Mouse (Mus musculus) kidney, embryonic 16.5 days (tissue): ENCODE measurements around the gene Cstad. TPM values are rescaled to one million over a fixed set of nuclear protein-coding genes. Genes with fewer than 3 reads are reported as not detected.

ENCODE experiments used
- ATAC-seq: fragments of 200-750 bp; cut with Nextera tagmentation; 2 replicates; pipeline ENCODE4 v1.8.0; 2017; ENCODE audit warnings: moderate TSS enrichment; ENCODE audit not compliant: low FRiP score, low TSS enrichment
- H3K27ac ChIP-seq: fragments of 300-500 bp; sonication (generic); 2 replicates; pipeline ENCODE4 v1.5.1; 2014; ENCODE audit warnings: low read length
- H3K27me3 ChIP-seq: fragments of 300-500 bp; sonication (generic); 2 replicates; pipeline ENCODE4 v1.6.1; 2014; ENCODE audit warnings: low read length, control low read depth, mixed read lengths; ENCODE audit not compliant: insufficient read depth
- H3K36me3 ChIP-seq: fragments of 300-500 bp; sonication (generic); 2 replicates; pipeline ENCODE4 v1.6.1; 2014; ENCODE audit warnings: low read length, control low read depth, mixed read lengths; ENCODE audit not compliant: insufficient read depth
- H3K4me1 ChIP-seq: fragments of 300-500 bp; sonication (generic); 2 replicates; pipeline ENCODE4 v1.6.1; 2014; ENCODE audit warnings: low read length, control low read depth, mixed read lengths; ENCODE audit not compliant: insufficient read depth
- H3K4me2 ChIP-seq: fragments of 300-500 bp; sonication (generic); replicated peaks from 2 replicates; pipeline ENCODE4 v1.6.1; 2014; ENCODE audit warnings: low read depth, low read length
- H3K4me3 ChIP-seq: fragments of 300-500 bp; sonication (generic); 2 replicates; pipeline ENCODE4 v1.5.1; 2014; ENCODE audit warnings: mild to moderate bottlenecking, low read length
- H3K9ac ChIP-seq: fragments of 300-500 bp; sonication (generic); replicated peaks from 2 replicates; pipeline ENCODE4 v1.6.1; 2014; ENCODE audit warnings: low read length
- H3K9me3 ChIP-seq: fragments of 300-500 bp; sonication (generic); 2 replicates; pipeline ENCODE4 v1.6.1; 2016; ENCODE audit warnings: low read length, control low read depth
- WGBS: fragments of 180-500 bp; shearing (Covaris S2); extraction: QIAGEN DNeasy Blood & Tissue Kit; methylation state at CpG from one replicate; pipeline ENCODE4 v1.1.7; 2014; 5-methylcytosine and 5-hydroxymethylcytosine counted together
- polyA plus RNA-seq: library from polyadenylated mRNA; unstranded; fragments of >200 nt; fragmentation: Nextera tagmentation; extraction: Ambion mirVana; gene quantifications from 2 replicates; pipeline ENCODE4 v1.2.1, GENCODE M21; 2015

The Cstad gene
- polyA plus RNA-seq, 1 experiment from 2014 or later = 1.5 TPM

DNA sequence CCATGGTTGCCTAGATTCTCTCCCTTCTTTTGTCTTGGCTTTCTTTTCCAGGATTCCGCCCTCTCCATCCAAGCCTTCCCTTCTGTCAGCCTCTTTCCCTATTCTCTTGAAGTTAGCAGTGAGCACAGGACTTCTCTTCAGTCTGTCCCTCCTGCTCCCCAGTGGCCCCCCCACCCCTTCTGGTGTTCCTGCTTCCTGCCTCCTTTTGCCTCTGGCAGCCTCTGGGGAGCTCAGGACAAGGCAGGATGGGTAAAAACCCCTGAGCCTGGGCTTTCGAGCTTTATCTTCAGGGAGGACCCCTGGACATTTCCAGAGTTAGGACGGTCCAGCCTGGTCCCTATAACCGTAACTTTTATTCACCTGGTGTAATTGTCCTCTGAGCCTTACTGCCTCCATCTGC is 58.2 kb downstream of the Cstad start:
- ATAC-seq = no peak

DNA sequence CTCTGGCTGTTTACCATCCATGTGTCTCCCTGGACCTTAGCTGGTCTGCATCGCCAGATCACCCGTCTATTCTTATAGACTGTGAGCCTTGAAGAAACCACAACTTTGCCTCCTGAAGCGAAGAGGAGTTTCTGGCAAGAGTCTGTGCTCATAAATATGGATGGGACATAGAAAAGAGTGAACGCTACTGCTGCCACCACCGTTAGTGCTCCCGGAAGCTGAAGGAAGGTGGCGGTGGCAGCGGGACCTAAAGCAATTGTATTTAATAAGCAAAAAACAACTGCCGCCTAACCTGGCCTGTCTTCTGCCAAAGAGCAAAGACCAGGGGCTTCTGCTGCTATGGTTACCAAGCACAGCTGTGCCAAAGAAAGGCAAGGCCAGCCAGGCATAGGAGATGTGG is 59.3 kb downstream of the Cstad start:
- H3K36me3 ChIP-seq = no peaks in the 10 kb centered on the region
- peaks cover 57% of the 10 kb centered on the region for H3K4me1 ChIP-seq
- no peak for ATAC-seq
- no peaks in the 10 kb centered on the region for H3K27me3 ChIP-seq
- no peak overlapping the region for H3K4me2 ChIP-seq
- H3K4me3 ChIP-seq = no peak overlapping the region
- 76% methylated on average over 9 of the region's 9 CpGs for WGBS
- peak overlapping the region; percentile 70 for H3K27ac ChIP-seq
- H3K9me3 ChIP-seq = no peaks in the 10 kb centered on the region
- no peak overlapping the region for H3K9ac ChIP-seq

More for the DNA sequence above, 58.2 kb downstream of the Cstad start:
- no peak overlapping the region for H3K4me3 ChIP-seq
- H3K27me3 ChIP-seq = no peaks in the 10 kb centered on the region
- H3K4me2 ChIP-seq = peak overlapping the region; percentile 20; the same call in 1 of the 2 replicates
- no peaks in the 10 kb centered on the region for H3K36me3 ChIP-seq
- no peaks in the 10 kb centered on the region for H3K9me3 ChIP-seq
- peak overlapping the region; percentile 60 for H3K9ac ChIP-seq
- peak overlapping the region; percentile 94 for H3K27ac ChIP-seq
- H3K4me1 ChIP-seq = peaks cover 52% of the 10 kb centered on the region
- 78% methylated on average over 4 of the region's 4 CpGs for WGBS

DNA sequence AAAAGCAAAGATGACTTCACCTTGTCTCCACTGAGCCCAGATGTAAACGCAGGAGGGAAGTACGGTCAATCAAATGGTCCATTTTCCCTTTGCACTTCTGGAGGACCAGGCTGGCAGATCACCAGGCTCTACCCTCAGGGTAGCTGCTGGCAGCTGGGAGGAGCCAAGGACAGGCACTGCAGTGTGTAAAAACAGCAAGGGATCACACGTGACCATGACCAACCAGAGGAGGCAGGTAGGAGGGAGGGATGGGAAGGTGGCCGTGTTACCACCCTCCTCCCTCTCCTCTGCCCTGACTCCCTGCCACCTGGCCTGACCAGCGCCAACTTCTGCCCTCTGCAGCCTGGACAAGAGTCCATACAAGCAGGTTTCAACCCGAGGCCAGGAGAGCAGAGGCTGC is 59.7 kb downstream of the Cstad start:
- Histone ChIP-seq H3K9ac (peak overlapping the region; percentile 32; the same call in 1 of the 2 replicates), H3K27ac (peak overlapping the region; percentile 70), H3K4me1 (peaks cover 61% of the 10 kb centered on the region)

DNA sequence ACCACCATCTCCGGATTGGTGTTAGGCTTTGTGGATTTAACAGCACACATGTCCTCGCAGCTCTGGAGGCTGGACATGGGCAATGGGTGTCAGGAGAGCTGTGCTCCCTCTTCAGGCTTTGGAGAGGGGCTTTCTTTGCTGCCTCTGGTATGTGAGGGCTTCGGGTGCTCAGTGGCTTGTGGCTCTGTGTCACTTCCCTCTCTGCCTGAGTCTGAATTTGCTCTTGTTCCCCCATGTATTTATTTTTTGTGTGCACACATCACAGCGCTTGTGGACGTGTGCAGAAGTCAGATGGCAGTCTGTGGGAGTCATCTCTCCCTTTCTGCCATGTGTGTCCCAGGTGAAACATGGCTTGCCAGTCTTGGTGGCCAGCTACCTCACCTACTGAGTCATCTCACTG is 60.9 kb downstream of the Cstad start:
- H3K4me1 ChIP-seq = peaks cover 73% of the 10 kb centered on the region
- H3K4me3 ChIP-seq = no peak overlapping the region

More for the DNA sequence above, 59.7 kb downstream of the Cstad start:
- H3K4me2 ChIP-seq = no peak overlapping the region
- H3K36me3 ChIP-seq = no peaks in the 10 kb centered on the region
- no peaks in the 10 kb centered on the region for H3K27me3 ChIP-seq
- no peaks in the 10 kb centered on the region for H3K9me3 ChIP-seq
- 61% methylated on average over 6 of the region's 6 CpGs for WGBS
- no peak for ATAC-seq
- H3K4me3 ChIP-seq = no peak overlapping the region

DNA sequence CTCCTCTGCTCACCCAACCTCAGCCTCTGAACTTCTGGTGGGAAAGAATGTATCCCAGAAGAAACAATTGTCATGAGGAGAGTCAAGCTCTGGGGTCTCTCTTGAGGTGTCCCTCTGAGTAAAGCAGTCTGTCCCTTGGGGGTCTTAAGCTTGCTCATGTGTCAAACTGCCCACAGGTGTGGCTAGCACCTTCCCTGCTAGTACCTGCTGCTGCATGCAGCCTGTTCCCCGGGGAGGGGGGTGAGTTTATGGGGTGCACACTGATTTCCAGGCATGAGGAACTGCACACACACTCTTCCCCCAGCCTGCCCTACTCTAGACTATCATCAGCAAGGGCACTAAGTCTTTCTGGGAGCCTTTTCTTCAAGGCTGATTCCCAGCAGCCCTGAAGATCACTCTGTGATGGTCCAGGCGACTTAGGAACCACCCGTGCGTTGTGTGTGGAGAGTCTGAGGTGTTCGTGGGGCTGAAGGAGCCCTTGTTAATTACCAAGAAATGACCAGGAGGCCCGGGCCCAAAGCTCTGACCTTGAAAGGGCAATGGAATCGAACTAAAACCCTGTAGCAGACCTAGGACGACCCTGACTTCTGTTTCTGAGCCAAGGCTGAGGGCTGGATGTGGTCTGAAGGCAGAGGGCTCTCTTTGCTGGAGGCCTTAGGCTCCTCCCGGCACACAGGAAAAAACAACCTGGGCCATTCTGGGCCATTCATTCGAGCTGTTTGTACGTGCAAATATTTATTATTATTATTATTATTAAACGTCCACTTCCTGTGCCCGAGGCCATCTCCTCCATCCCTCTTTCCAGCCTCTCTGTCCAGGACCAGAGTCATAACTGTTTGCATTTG is 62.1 kb downstream of the Cstad start:
- H3K27me3 ChIP-seq = no peaks in the 10 kb centered on the region

More for the DNA sequence above, 60.9 kb downstream of the Cstad start:
- 83% methylated on average over 5 of the region's 5 CpGs for WGBS
- Histone ChIP-seq H3K9me3 (no peaks in the 10 kb centered on the region), H3K27me3 (no peaks in the 10 kb centered on the region), H3K36me3 (no peaks in the 10 kb centered on the region), H3K27ac (no peak overlapping the region), H3K9ac (peak overlapping the region; percentile 7; the same call in 1 of the 2 replicates), H3K4me2 (no peak overlapping the region)
- no peak for ATAC-seq

DNA sequence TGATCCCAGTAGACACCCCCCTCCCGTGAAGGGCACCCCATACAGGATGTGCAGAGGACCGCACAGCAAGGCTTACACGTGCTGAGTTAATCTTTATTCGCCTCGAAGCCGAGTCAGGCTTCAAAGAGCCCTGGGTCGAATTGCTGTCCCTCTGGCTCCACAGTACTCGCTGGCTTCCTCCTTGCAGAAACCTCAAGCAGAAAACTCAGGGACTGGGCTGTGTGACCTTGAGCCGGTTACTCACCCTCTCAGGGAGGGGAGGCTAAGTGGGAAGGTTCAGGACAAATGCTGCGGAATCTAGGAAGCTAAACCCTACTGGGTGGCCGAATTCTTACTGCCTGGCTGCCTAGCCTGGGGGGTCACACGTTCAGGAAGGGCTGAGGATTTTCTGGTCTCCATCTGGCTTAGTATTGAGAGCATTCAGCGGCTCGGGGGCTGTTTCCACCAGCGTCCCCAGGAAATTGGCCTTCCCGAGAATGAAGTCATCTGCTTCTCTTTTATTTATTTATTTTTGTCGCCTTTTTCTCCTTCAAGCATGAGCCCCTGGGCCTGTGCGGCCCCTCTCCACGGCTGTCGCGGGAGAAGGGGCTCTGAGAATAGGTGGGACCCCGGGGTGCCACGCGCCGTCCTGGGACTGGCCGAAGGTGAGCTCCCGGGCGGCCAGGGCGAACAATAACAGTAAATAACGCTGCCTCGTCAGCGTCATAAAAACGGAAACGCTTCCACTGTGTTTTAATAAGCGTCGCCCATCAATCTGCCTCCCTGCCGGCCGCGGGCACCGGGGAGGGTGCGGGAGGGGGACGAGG is 63.0 kb downstream of the Cstad start:
- under 1% methylated on average over 42 of the region's 42 CpGs for WGBS
- H3K4me1 ChIP-seq = peaks cover 80% of the 10 kb centered on the region

More for the DNA sequence above, 62.1 kb downstream of the Cstad start:
- H3K4me3 ChIP-seq = no peak overlapping the region
- peaks cover 84% of the 10 kb centered on the region for H3K4me1 ChIP-seq
- WGBS = 30% methylated on average over 13 of the region's 13 CpGs
- ATAC-seq = no peak
- H3K27ac ChIP-seq = peak overlapping the region; percentile 99
- no peak overlapping the region for H3K4me2 ChIP-seq
- no peaks in the 10 kb centered on the region for H3K9me3 ChIP-seq
- peak overlapping the region; percentile 85 for H3K9ac ChIP-seq
- H3K36me3 ChIP-seq = no peaks in the 10 kb centered on the region

DNA sequence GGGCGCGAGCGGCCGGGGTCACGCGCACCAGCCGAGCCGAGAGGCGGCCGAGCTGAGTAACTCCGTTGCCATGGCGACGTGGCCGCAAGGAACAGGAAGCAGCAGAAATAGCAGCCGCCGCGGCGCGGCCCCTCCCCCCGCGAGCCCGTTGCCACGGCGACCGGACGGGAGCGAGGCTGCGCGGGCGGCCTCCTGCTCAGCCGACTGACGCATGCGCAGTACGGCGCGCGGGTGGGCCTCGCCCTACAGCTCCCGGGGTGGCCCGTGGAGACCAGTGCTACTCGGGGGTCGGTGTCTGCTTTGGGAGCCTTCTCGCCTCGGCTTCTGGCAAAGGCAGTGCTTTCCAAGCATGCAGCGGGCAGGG is 63.6 kb downstream of the Cstad start:
- Histone ChIP-seq H3K27ac (peak overlapping the region; percentile 99), H3K27me3 (no peaks in the 10 kb centered on the region), H3K36me3 (no peaks in the 10 kb centered on the region), H3K4me3 (peak overlapping the region; percentile 47), H3K4me2 (peak overlapping the region; percentile 85), H3K9ac (peak overlapping the region; percentile 85), H3K4me1 (peaks cover 75% of the 10 kb centered on the region), H3K9me3 (no peaks in the 10 kb centered on the region)
- WGBS = under 1% methylated on average over 45 of the region's 45 CpGs
- peak; percentile 83 for ATAC-seq

More for the DNA sequence above, 63.0 kb downstream of the Cstad start:
- Histone ChIP-seq H3K9ac (peak overlapping the region; percentile 85), H3K4me3 (peak overlapping the region; percentile 47), H3K4me2 (peak overlapping the region; percentile 85), H3K27me3 (no peaks in the 10 kb centered on the region), H3K36me3 (no peaks in the 10 kb centered on the region), H3K27ac (peak overlapping the region; percentile 99), H3K9me3 (no peaks in the 10 kb centered on the region)
- peak; percentile 53 for ATAC-seq

Other genes starting within 250 kb of the Cstad start
- gene Sh3glb2, start 235.7 kb upstream of the Cstad start, polyA plus RNA-seq = 100 and 102 TPM in 2 replicates
- gene Miga2, start 230.8 kb upstream of the Cstad start, polyA plus RNA-seq = 32.0 and 34.9 TPM in 2 replicates
- gene Dolpp1, start 202.8 kb upstream of the Cstad start, polyA plus RNA-seq = 44.2 and 46.8 TPM in 2 replicates
- 40.9 and 44.2 TPM in 2 replicates for gene Crat, start 179.2 kb upstream of the Cstad start, polyA plus RNA-seq
- gene Ptpa, start 179.0 kb upstream of the Cstad start, polyA plus RNA-seq = 184 and 191 TPM in 2 replicates
- 2.2 and 2.9 TPM in 2 replicates for gene Ier5l, start 120.8 kb upstream of the Cstad start, polyA plus RNA-seq
- 5.1 and 5.2 TPM in 2 replicates for gene 1700001O22Rik, start 208.6 kb downstream of the Cstad start, polyA plus RNA-seq
- gene Ntmt1, start 212.8 kb downstream of the Cstad start, polyA plus RNA-seq = 92.9 and 94.9 TPM in 2 replicates
- 39.0 and 42.7 TPM in 2 replicates for gene Asb6, start 235.3 kb downstream of the Cstad start, polyA plus RNA-seq
- gene Prrx2, start 239.9 kb downstream of the Cstad start, polyA plus RNA-seq = 7.7 and 8.0 TPM in 2 replicates